Mouse (Mus musculus): Measurements from ENCODE around the gene D430042O09Rik. TPM values are rescaled to one million over a fixed set of nuclear protein-coding genes. Genes with fewer than 3 reads are reported as not detected.

D430042O09Rik gene
- polyA plus RNA-seq, 1 experiment from 2014 or later = 10.9 TPM

DNA sequence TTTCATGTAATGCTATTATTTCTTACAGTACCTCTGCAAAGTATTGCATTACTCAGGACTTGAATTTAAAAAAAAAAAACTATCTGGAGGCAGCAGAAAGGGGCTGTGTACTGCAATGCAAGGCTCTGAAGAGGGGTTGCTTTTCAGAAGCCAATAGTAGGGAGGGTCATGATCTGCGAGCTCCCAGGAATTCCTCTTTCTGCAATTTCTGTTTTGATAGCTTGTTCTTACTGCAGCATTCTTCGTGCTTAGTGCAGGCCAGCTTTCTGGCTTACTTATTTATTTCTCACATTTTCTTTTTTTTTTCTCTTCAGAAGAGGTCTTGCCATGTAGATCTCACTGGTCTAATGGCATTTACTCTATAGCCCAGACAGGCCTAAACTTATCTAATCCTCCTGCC is 32.8 kb downstream of the D430042O09Rik start:
- no peak overlapping the region for H3K9ac ChIP-seq
- no peak overlapping the region for H3K27ac ChIP-seq (replicated peaks)
- H3K27me3 ChIP-seq = no peaks in the 10 kb centered on the region
- H3K36me3 ChIP-seq = no peaks in the 10 kb centered on the region
- H3K4me1 ChIP-seq = no peaks in the 10 kb centered on the region
- H3K4me2 ChIP-seq (replicated peaks) = no peak overlapping the region
- WGBS = 62% methylated on average over 2 of the region's 2 CpGs
- ATAC-seq (ENCODE audit: insufficient number of reproducible peaks, low FRiP score, low TSS enrichment, low read depth) = no peak
- no peak overlapping the region for H3K4me3 ChIP-seq (replicated peaks)
- no peaks in the 10 kb centered on the region for H3K9me3 ChIP-seq (replicated peaks)

DNA sequence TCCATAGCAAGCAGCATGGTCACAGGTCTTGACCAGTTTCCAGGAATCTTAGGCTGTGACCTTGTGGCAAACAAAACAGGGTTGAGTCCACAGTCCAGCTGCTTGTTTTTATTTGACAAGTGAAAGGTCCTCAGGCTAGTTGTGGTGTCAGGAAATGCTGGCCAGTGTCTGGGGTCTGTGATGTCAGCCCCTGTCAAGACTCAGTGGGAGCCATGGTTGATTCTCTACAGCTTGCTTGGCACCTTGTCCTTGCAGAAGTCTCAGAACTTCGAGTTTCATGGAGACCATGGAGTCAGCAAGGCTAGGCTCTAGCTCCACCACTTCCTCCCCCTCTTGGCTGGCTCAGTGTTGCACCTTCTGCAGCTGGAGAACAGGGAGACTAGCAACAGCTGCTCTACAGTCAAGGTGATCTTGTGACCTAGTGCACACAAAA is 33.6 kb downstream of the D430042O09Rik start:
- Histone ChIP-seq H3K27me3 (no peaks in the 10 kb centered on the region), H3K9ac (no peak overlapping the region), H3K4me3 (replicated peaks) (no peak overlapping the region), H3K9me3 (replicated peaks) (no peaks in the 10 kb centered on the region), H3K36me3 (no peaks in the 10 kb centered on the region), H3K27ac (replicated peaks) (no peak overlapping the region), H3K4me1 (no peaks in the 10 kb centered on the region), H3K4me2 (replicated peaks) (no peak overlapping the region)
- 61% methylated on average over 1 of the region's 1 CpGs for WGBS
- no peak for ATAC-seq (ENCODE audit: insufficient number of reproducible peaks, low FRiP score, low TSS enrichment, low read depth)

DNA sequence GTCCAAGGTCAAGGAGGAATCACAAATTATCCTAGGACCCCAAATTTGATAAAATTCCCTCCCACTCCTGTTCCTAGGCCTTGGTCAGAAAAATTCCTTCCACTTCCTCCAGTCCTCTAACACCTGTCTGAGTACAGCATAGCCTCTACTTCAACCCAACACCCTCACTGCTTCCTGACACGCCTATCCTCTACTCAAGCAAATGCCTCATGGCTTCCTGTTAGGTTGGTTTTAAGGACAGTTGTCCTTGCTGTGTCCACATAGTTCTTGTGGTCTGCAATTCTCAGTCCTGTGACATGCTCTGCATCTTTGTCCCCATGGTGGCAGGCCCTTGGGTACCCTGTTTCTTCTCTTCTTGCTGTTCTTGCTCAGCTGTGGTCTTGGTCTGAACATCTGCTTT is 37.1 kb downstream of the D430042O09Rik start:
- no peak overlapping the region for H3K4me3 ChIP-seq (replicated peaks)
- ATAC-seq (ENCODE audit: insufficient number of reproducible peaks, low FRiP score, low TSS enrichment, low read depth) = no peak
- WGBS = 68% methylated on average over 1 of the region's 1 CpGs

DNA sequence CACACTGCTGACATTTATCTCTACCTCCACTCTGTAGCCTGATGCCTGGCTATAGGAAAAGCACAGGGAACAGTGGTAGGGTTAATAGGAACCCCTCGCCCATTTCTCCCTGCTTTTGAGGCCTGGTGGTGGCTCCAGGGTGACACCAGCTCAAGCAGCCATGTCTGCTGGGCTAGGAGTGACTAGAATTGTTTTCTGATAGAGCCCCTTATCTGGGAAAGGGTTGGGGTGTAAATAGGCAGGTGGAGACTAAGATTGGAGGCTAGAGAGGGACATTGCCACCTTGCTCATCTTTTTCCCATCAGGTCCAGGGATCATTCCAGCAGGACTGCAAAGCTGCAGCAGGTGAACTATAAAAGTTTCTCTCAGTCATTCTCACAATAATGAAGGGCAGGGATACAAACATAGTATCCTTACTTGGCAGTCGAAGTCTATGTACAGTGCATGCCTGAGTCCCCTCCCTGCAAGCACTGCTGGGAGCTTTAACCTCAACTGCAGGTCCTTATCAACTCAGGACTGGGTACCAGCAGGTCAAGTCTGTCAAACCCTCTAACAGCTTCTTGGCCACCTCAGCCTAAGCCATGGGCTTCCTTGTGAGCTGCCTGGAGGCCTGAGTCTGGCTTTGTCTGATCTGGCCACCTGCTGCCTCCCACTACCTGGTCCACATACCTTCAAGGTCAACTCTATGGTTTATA is 39.1 kb downstream of the D430042O09Rik start:
- H3K4me3 ChIP-seq (replicated peaks) = no peak overlapping the region
- H3K9ac ChIP-seq = no peak overlapping the region
- H3K36me3 ChIP-seq = no peaks in the 10 kb centered on the region
- no peaks in the 10 kb centered on the region for H3K27me3 ChIP-seq
- H3K9me3 ChIP-seq (replicated peaks) = no peaks in the 10 kb centered on the region
- H3K4me1 ChIP-seq = no peaks in the 10 kb centered on the region
- no peak for ATAC-seq (ENCODE audit: insufficient number of reproducible peaks, low FRiP score, low TSS enrichment, low read depth)
- H3K4me2 ChIP-seq (replicated peaks) = no peak overlapping the region
- no peak overlapping the region for H3K27ac ChIP-seq (replicated peaks)
- WGBS = 85% methylated on average over 2 of the region's 2 CpGs

More for the DNA sequence above, 37.1 kb downstream of the D430042O09Rik start:
- no peak overlapping the region for H3K27ac ChIP-seq (replicated peaks)
- no peak overlapping the region for H3K9ac ChIP-seq
- H3K27me3 ChIP-seq = no peaks in the 10 kb centered on the region
- no peaks in the 10 kb centered on the region for H3K4me1 ChIP-seq
- H3K36me3 ChIP-seq = no peaks in the 10 kb centered on the region
- H3K9me3 ChIP-seq (replicated peaks) = no peaks in the 10 kb centered on the region
- H3K4me2 ChIP-seq (replicated peaks) = no peak overlapping the region

DNA sequence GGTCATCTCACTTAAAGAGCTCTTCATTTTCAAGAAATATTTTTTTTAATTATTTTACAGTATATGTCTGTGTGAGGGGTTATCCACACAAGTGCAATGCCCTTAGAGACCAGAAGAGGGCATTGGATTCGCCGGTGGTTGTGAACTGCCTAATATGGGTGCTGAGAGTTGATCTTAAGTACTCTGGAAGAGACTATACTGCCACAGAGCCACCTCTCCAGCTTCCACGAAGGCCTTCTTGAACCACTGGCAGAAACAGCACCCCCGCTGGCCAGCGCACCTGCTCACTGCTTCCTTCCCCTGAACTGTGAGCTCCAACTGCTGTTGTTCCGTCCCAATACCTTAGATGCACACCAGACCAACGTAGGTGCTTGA is 39.6 kb downstream of the D430042O09Rik start:
- H3K36me3 ChIP-seq = no peaks in the 10 kb centered on the region
- 56% methylated on average over 7 of the region's 7 CpGs for WGBS
- H3K9ac ChIP-seq = no peak overlapping the region
- no peak overlapping the region for H3K27ac ChIP-seq (replicated peaks)
- H3K4me2 ChIP-seq (replicated peaks) = no peak overlapping the region
- no peaks in the 10 kb centered on the region for H3K27me3 ChIP-seq
- no peak overlapping the region for H3K4me3 ChIP-seq (replicated peaks)
- no peak for ATAC-seq (ENCODE audit: insufficient number of reproducible peaks, low FRiP score, low TSS enrichment, low read depth)
- no peaks in the 10 kb centered on the region for H3K4me1 ChIP-seq
- no peaks in the 10 kb centered on the region for H3K9me3 ChIP-seq (replicated peaks)

DNA sequence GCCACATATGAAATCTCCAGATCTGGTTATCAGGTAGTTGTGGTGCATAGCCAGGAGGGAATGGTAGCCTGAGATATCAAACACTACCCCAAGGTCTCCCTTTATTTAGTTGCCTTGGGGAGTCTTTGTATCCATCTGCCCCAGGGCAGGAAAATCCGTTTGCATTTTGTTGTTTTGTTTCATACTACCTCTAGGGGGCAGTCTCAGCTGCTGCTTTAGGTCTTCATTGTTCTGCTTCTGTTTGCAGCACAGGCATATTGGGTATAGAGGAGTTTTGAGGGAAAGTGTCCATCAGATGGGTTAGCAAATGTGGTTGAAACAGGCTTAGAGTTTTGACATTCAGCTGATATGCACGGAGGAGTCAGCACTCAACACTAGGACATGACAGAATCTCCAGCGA is 40.5 kb downstream of the D430042O09Rik start:
- no peaks in the 10 kb centered on the region for H3K9me3 ChIP-seq (replicated peaks)
- H3K4me3 ChIP-seq (replicated peaks) = no peak overlapping the region
- WGBS = 51% methylated on average over 3 of the region's 3 CpGs
- no peaks in the 10 kb centered on the region for H3K4me1 ChIP-seq
- no peak overlapping the region for H3K9ac ChIP-seq
- no peak overlapping the region for H3K27ac ChIP-seq (replicated peaks)
- no peaks in the 10 kb centered on the region for H3K27me3 ChIP-seq
- no peaks in the 10 kb centered on the region for H3K36me3 ChIP-seq
- no peak for ATAC-seq (ENCODE audit: insufficient number of reproducible peaks, low FRiP score, low TSS enrichment, low read depth)
- no peak overlapping the region for H3K4me2 ChIP-seq (replicated peaks)

DNA sequence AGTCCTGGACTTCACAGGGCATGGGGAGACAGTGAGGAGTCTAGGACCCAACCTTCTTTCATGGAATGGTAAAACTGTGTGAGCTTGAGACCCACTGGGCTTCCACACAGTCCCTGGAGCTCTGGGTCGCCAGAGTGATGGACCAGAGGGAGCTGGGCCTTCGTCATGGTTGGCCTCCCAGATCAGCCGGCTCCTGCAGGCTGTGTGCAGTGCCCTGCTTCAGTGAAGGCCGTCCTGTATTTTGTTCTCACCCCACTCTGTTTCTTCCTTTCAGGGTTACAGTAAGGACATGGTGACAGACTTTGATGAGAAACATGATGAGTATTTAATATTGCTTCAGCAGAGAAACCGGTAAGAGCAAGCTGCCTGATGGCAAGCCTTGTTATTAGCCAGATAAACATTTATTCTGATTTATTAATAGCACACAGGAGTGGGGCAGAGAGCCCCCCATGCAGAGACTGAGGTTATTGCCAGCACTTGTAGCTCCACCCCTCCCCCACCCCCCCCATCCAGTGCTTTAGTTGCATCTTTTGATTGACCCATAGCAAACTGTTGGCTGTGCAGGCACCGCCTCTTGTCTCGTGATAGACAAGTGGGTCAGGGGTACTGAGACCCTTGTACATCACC is 45.1 kb downstream of the D430042O09Rik start:
- Histone ChIP-seq H3K27me3 (no peaks in the 10 kb centered on the region), H3K9me3 (replicated peaks) (no peaks in the 10 kb centered on the region), H3K4me3 (replicated peaks) (no peak overlapping the region), H3K4me1 (no peaks in the 10 kb centered on the region), H3K36me3 (0 out of 2 replicates have a peak, but pooled peaks cover 13% of the 10 kb centered on the region), H3K4me2 (replicated peaks) (no peak overlapping the region), H3K9ac (no peak overlapping the region), H3K27ac (replicated peaks) (no peak overlapping the region)
- no peak for ATAC-seq (ENCODE audit: insufficient number of reproducible peaks, low FRiP score, low TSS enrichment, low read depth)
- 79% methylated on average over 7 of the region's 7 CpGs for WGBS

DNA sequence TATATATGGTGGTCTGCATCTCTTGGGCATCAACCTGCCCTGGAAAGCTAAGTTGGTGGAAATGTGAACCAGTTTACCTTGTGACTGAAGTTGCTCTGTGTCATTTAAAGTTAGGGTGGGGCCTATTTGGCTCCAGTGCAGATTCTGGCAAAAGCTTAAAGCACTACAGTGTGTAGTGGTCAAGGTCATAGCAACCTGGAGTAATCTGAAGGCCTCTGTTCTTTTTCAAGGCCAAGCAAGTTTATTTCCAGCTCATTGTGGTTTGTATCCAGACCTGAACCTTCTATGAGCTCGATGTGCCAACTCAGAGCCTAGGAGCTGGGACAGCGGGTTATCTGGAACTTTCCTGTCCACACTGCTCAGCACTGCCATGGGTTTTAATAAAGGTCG is 45.6 kb downstream of the D430042O09Rik start:
- Histone ChIP-seq H3K27me3 (no peaks in the 10 kb centered on the region), H3K4me2 (replicated peaks) (no peak overlapping the region), H3K27ac (replicated peaks) (no peak overlapping the region), H3K4me1 (no peaks in the 10 kb centered on the region), H3K36me3 (0 out of 2 replicates have a peak, but pooled peaks cover 13% of the 10 kb centered on the region), H3K9ac (no peak overlapping the region), H3K9me3 (replicated peaks) (no peaks in the 10 kb centered on the region), H3K4me3 (replicated peaks) (no peak overlapping the region)
- 88% methylated on average over 3 of the region's 3 CpGs for WGBS
- ATAC-seq (ENCODE audit: insufficient number of reproducible peaks, low FRiP score, low TSS enrichment, low read depth) = no peak

DNA sequence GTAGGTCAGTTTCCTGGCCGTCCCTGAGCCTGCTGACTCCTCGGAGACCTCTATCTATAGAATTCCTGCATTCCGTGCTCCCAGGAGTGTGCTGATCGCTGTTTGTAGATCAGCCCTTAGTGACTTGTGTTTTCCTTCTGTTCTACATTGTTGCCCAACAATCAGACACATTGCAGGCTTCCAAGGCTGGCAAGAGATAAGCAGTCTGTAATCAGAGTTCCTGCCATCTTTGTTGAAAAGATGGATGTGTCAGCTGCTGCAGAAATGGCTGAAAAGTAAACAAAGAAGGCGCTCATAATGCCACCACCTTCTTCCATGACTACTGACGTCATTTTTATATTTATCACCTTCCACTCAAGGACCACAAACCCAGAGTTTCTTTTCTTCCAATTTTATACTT is 49.1 kb downstream of the D430042O09Rik start:
- Histone ChIP-seq H3K9me3 (replicated peaks) (no peaks in the 10 kb centered on the region), H3K4me1 (no peaks in the 10 kb centered on the region), H3K4me3 (replicated peaks) (no peak overlapping the region), H3K27ac (replicated peaks) (no peak overlapping the region), H3K36me3 (peaks cover 16% of the 10 kb centered on the region; the same call in 1 of the 2 replicates), H3K4me2 (replicated peaks) (no peak overlapping the region), H3K27me3 (no peaks in the 10 kb centered on the region), H3K9ac (no peak overlapping the region)
- no peak for ATAC-seq (ENCODE audit: insufficient number of reproducible peaks, low FRiP score, low TSS enrichment, low read depth)
- WGBS = 77% methylated on average over 6 of the region's 6 CpGs

DNA sequence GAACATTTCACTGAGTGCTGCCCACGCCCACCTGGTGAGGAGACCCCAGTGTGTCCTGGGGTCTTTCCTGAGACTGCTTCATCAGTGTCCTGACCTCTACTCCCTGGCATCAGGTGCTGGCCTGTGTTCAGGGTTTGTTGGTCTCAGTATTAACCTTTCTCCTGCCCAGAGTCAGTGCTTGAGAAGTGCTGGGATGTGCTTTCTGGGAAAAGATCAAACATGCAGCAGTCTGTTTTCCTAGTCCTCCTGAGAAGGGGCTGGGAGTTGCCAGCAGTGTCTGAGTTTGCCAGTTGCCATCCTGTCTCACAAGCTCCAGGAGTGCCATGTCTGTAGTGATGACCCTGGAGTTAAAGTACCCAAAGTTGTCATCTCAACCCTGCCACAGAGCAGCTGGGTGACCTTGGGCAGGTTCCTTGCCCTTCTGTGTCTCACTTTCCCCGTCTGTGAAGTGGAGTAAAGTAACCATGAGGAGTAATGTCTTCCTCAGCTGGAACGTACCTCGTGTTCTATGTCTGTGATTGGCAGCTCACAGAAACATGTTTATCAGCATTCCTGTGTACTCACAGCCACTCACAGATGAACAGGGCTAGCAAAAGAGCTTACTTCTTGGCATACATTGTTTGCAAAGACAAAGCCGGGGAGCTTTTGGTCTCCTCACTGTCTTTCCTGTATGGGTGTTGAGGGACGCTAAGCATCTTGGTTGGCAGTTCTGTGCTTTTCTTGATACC is 50.4 kb downstream of the D430042O09Rik start:
- no peak overlapping the region for H3K4me3 ChIP-seq (replicated peaks)
- no peaks in the 10 kb centered on the region for H3K4me1 ChIP-seq
- H3K36me3 ChIP-seq = peaks cover 16% of the 10 kb centered on the region; the same call in 1 of the 2 replicates
- H3K4me2 ChIP-seq (replicated peaks) = no peak overlapping the region
- no peak overlapping the region for H3K9ac ChIP-seq
- no peak overlapping the region for H3K27ac ChIP-seq (replicated peaks)
- 54% methylated on average over 6 of the region's 6 CpGs for WGBS
- H3K9me3 ChIP-seq (replicated peaks) = no peaks in the 10 kb centered on the region
- ATAC-seq (ENCODE audit: insufficient number of reproducible peaks, low FRiP score, low TSS enrichment, low read depth) = no peak
- no peaks in the 10 kb centered on the region for H3K27me3 ChIP-seq

DNA sequence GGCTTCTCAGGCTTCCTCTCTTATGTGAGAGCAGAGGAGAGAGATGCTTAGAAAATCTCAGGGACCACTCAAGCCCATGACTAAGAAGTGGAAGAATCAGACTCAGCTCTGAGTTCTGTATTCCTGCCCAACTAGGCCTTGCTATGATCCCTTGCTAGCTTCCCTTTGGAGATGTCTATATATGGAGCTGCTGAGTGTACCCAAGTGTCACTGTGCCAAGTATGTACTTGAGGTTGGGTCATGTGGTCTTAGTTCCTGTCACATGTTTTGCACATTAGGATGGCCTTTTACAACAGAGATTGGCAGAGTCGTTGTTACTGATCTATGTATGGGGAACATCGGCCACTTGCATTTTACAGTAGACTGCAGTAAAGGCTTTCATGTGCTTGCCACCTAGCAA is 54.6 kb downstream of the D430042O09Rik start:
- Histone ChIP-seq H3K4me3 (replicated peaks) (no peak overlapping the region), H3K4me2 (replicated peaks) (no peak overlapping the region), H3K27ac (replicated peaks) (no peak overlapping the region), H3K36me3 (peaks cover 3% of the 10 kb centered on the region; the same call in 1 of the 2 replicates), H3K9me3 (replicated peaks) (no peaks in the 10 kb centered on the region), H3K27me3 (no peaks in the 10 kb centered on the region), H3K4me1 (peaks cover 2% of the 10 kb centered on the region; the same call in 1 of the 2 replicates), H3K9ac (no peak overlapping the region)
- WGBS = 82% methylated on average over 2 of the region's 2 CpGs
- no peak for ATAC-seq (ENCODE audit: insufficient number of reproducible peaks, low FRiP score, low TSS enrichment, low read depth)
